Mouse (Mus musculus): ENCODE data around the gene Eif4ebp2. TPM values are rescaled to one million over a fixed set of nuclear protein-coding genes. Genes with fewer than 3 reads are reported as not detected.

The Eif4ebp2 gene
- polyA plus RNA-seq (2012; rRNA removed) (17.6 and 23.1 TPM in 2 replicates), polyA plus RNA-seq (2014; fragmentation: Nextera tagmentation; extraction: Ambion mirVana) (24.3 and 25.3 TPM in 2 replicates)

DNA sequence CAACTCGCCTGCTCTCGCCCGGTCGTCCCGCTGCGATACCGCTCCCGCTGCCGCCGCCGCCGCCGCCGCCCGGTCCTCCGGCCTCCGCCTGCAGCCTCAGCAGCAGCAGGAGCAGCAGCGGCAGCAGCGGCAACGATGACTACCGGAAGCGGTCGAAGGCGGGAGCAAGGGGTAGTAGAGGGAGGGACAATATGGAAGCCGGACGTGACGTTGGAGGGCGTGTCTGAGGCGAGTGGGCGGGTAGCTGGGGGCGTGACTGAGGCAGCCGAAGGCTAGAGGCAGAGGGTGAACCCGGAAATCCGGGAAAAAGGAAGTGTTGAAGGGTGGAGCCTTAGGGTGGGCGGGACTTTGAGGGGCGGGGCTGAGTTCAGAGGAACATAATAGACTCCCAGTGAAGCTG, at the start of gene Eif4ebp2:
Gene Eif4ebp2, minus strand, starts transcription at position 17 of the 400 bp plus-strand sequence.
- Histone ChIP-seq H3K27ac (peak within 1 kb of the TSS; percentile 91), H3K36me3 (replicated peaks; ENCODE audit: control insufficient read depth, insufficient read depth, low read depth) (peaks cover 12% of the 10 kb centered on the region), H3K4me3 (ENCODE audit: insufficient read depth in 1 of 2, low read depth in 2 of 2, low read length in 2 of 2) (peak within 1 kb of the TSS; percentile 85 to 97), H3K4me2 (ENCODE audit: low read depth) (peak within 1 kb of the TSS; percentile 76), H3K9ac (replicated peaks) (peak within 1 kb of the TSS; percentile 93), H3K9me3 (ENCODE audit: control insufficient read depth, low read length) (no peaks in the 10 kb centered on the region), H3K27me3 (ENCODE audit: control insufficient read depth, insufficient read depth, low read length) (no peaks in the 10 kb centered on the region), H3K4me1 (replicated peaks; ENCODE audit: control insufficient read depth in 2 of 2, insufficient read depth in 2 of 2, low read length in 1 of 2) (peaks cover 16 to 33% of the 10 kb centered on the region in 2 experiments)
- WGBS (ENCODE audit: insufficient replicate concordance), result under 1% methylated on average over 36 of the region's 36 CpGs
- no peak for TF ChIP-seq CTCF (IDR thresholded peaks at IDR 0.05; ENCODE audit: low read depth)
- TF ChIP-seq EP300 (IDR thresholded peaks at IDR 0.05; ENCODE audit: low read depth), result no peak
- DNase-seq (ENCODE audit: low read depth in 3 of 3, low spot score in 3 of 3), result peak; percentile 96 to 98 (median 97)
- ATAC-seq (ENCODE audit: insufficient read depth), result peak; percentile 97

DNA sequence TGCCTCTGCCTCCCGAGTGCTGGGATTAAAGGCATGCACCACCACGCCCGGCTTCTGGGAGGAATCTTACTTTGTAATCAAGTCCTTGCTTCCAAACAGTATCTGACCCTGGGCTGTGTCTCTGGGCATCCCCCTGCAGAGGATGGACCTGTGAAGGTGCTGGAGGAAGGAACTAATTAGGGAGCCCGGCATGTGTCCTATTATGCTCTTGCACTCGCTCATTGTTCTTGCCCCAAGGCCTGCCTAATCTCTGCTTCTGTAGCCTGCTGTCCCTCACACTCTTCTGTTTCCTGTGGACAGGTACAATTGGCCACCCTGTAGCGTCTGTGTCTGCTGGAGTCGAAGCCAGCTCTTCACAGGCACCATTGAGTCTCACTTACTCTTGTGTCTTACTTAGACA, 48.3 kb upstream of the Eif4ebp2 start:
- Histone ChIP-seq H3K4me2 (ENCODE audit: low read depth) (no peak overlapping the region), H3K27ac (no peak overlapping the region), H3K27me3 (ENCODE audit: control insufficient read depth, insufficient read depth, low read length) (no peaks in the 10 kb centered on the region), H3K9ac (replicated peaks) (no peak overlapping the region), H3K4me3 (ENCODE audit: insufficient read depth in 1 of 2, low read depth in 2 of 2, low read length in 2 of 2) (no peak overlapping the region), H3K36me3 (replicated peaks; ENCODE audit: control insufficient read depth, insufficient read depth, low read depth) (no peaks in the 10 kb centered on the region), H3K9me3 (ENCODE audit: control insufficient read depth, low read length) (no peaks in the 10 kb centered on the region), H3K4me1 (replicated peaks; ENCODE audit: control insufficient read depth in 2 of 2, insufficient read depth in 2 of 2, low read length in 1 of 2) (no peaks in the 10 kb centered on the region)
- TF ChIP-seq EP300 (IDR thresholded peaks at IDR 0.05; ENCODE audit: low read depth) (no peak), CTCF (IDR thresholded peaks at IDR 0.05; ENCODE audit: low read depth) (no peak)
- ATAC-seq (ENCODE audit: insufficient read depth) (no peak), DNase-seq (ENCODE audit: low read depth in 3 of 3, low spot score in 3 of 3) (no peak)
- 61% methylated on average over 7 of the region's 7 CpGs for WGBS (ENCODE audit: insufficient replicate concordance)

DNA sequence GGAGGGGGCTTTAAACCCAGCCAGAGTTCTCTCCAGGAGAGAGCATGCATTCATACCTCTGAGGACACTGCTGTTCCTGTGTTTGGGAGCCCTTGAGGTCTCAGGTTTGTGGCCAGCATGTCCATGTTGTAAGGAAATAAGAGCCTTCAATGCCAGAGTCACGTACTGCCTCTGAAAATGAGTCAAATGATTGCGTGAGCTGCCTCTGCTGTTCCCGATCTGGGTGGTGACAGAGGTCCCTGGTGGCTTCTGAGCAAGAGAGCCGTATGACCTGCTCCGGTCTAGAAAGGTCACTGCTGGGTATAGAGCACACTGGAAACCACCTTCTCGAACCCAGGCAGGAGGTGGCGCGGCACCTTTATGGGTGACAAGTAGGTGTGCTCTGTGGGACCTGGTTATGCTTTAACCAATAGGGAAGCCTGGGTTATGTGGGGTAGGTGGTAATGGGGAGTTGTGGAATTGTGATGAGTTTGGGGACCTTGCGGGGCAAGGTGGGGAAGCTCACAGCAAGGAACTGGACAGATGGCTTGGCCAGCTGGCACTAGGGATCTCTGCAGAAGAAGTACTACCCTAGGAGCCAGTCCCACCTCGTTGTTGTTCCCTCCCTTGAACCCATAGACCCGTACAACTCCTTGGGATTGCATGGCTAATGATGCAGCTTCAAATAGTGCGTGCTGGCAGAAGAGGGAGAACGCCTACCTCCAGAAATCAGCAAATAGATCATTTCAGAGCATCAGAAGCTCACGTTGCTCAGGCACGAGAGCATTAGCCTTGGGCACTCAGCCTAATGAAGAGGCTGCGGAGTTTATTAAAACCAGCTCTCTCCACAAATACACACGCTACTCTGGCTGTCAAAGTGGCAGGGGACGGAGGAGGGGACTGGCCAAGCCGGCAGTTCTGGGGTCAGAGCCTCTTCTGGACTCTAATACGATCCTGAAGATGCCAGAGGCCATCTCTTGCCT, 47.3 kb upstream of the Eif4ebp2 start:
- DNase-seq (ENCODE audit: low read depth in 3 of 3, low spot score in 3 of 3), result no peak
- Histone ChIP-seq H3K9ac (replicated peaks) (no peak overlapping the region), H3K36me3 (replicated peaks; ENCODE audit: control insufficient read depth, insufficient read depth, low read depth) (no peaks in the 10 kb centered on the region), H3K27ac (no peak overlapping the region), H3K27me3 (ENCODE audit: control insufficient read depth, insufficient read depth, low read length) (no peaks in the 10 kb centered on the region), H3K4me2 (ENCODE audit: low read depth) (no peak overlapping the region), H3K9me3 (ENCODE audit: control insufficient read depth, low read length) (no peaks in the 10 kb centered on the region), H3K4me3 (ENCODE audit: insufficient read depth in 1 of 2, low read depth in 2 of 2, low read length in 2 of 2) (no peak overlapping the region), H3K4me1 (replicated peaks; ENCODE audit: control insufficient read depth in 2 of 2, insufficient read depth in 2 of 2, low read length in 1 of 2) (no peaks in the 10 kb centered on the region)
- no peak for ATAC-seq (ENCODE audit: insufficient read depth)
- WGBS (ENCODE audit: insufficient replicate concordance), result 77% methylated on average over 20 of the region's 20 CpGs
- TF ChIP-seq CTCF (IDR thresholded peaks at IDR 0.05; ENCODE audit: low read depth) (no peak), EP300 (IDR thresholded peaks at IDR 0.05; ENCODE audit: low read depth) (no peak)

DNA sequence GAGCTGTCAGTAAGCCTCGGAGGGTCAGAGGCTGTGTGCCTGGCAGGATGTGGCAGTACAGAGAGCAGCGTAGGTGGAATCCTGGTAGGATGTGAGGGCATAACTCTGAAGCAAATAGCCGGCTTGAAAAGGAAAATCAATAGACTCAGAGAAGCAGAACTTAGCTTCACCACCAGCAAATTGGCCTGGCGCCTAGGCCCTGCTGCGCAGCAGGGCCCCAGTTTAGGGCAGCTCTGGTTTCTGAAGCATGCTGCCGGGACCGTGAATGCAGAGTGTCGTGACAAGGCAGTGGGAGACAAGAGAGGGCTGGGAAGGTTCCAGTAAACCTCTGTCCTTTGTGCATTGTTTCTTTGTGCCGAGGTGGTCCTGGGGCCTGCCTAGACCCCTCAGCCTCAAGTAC, 43.8 kb upstream of the Eif4ebp2 start:
- no peak overlapping the region for H3K4me3 ChIP-seq (ENCODE audit: insufficient read depth in 1 of 2, low read depth in 2 of 2, low read length in 2 of 2)
- ATAC-seq (ENCODE audit: insufficient read depth), result no peak
- H3K4me1 ChIP-seq (replicated peaks; ENCODE audit: control insufficient read depth in 2 of 2, insufficient read depth in 2 of 2, low read length in 1 of 2), result peaks cover 3 to 5% of the 10 kb centered on the region in 2 experiments
- H3K27me3 ChIP-seq (ENCODE audit: control insufficient read depth, insufficient read depth, low read length), result no peaks in the 10 kb centered on the region
- H3K27ac ChIP-seq, result no peak overlapping the region
- H3K9me3 ChIP-seq (ENCODE audit: control insufficient read depth, low read length), result no peaks in the 10 kb centered on the region
- H3K9ac ChIP-seq (replicated peaks), result no peak overlapping the region
- no peak overlapping the region for H3K4me2 ChIP-seq (ENCODE audit: low read depth)
- 69% methylated on average over 9 of the region's 9 CpGs for WGBS (ENCODE audit: insufficient replicate concordance)
- TF ChIP-seq EP300 (IDR thresholded peaks at IDR 0.05; ENCODE audit: low read depth) (no peak), CTCF (IDR thresholded peaks at IDR 0.05; ENCODE audit: low read depth) (no peak)
- no peak for DNase-seq (ENCODE audit: low read depth in 3 of 3, low spot score in 3 of 3)
- H3K36me3 ChIP-seq (replicated peaks; ENCODE audit: control insufficient read depth, insufficient read depth, low read depth), result no peaks in the 10 kb centered on the region

DNA sequence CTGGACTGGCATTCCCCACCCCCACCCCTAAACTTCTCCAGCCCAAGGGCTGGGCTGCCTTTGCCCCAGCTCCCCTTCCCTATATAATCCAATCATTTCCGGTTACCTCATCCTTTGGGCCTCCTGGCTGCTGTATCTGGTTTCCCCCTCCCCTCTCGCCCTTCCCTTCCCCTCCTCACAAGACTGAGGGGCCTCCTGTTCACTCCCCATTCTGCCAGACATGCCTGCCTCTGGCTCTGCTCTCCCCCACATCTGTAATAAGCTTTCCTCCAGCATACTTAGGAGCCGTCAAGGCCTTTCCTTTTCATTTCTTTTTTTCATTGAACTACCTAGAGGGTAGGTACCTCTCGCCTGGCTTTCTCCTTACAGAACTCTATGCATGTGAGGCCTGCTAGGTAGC, 43.0 kb upstream of the Eif4ebp2 start:
- H3K9me3 ChIP-seq (ENCODE audit: control insufficient read depth, low read length), result no peaks in the 10 kb centered on the region
- no peak for ATAC-seq (ENCODE audit: insufficient read depth)
- no peak overlapping the region for H3K4me2 ChIP-seq (ENCODE audit: low read depth)
- no peaks in the 10 kb centered on the region for H3K36me3 ChIP-seq (replicated peaks; ENCODE audit: control insufficient read depth, insufficient read depth, low read depth)
- H3K9ac ChIP-seq (replicated peaks), result no peak overlapping the region
- WGBS (ENCODE audit: insufficient replicate concordance), result 65% methylated on average over 4 of the region's 4 CpGs
- DNase-seq (ENCODE audit: low read depth in 3 of 3, low spot score in 3 of 3), result no peak
- no peaks in the 10 kb centered on the region for H3K27me3 ChIP-seq (ENCODE audit: control insufficient read depth, insufficient read depth, low read length)
- TF ChIP-seq CTCF (IDR thresholded peaks at IDR 0.05; ENCODE audit: low read depth) (no peak), EP300 (IDR thresholded peaks at IDR 0.05; ENCODE audit: low read depth) (no peak)
- no peak overlapping the region for H3K4me3 ChIP-seq (ENCODE audit: insufficient read depth in 1 of 2, low read depth in 2 of 2, low read length in 2 of 2)
- H3K4me1 ChIP-seq (replicated peaks; ENCODE audit: control insufficient read depth in 2 of 2, insufficient read depth in 2 of 2, low read length in 1 of 2), result peaks cover 6 to 13% of the 10 kb centered on the region in 2 experiments
- H3K27ac ChIP-seq, result no peak overlapping the region
